Mouse (Mus musculus): Measurements from ENCODE around the gene Pold1. TPM values are rescaled to one million over a fixed set of nuclear protein-coding genes. Genes with fewer than 3 reads are reported as not detected.

The Pold1 gene
- polyA plus RNA-seq, 1 experiment from 2014 or later, result 46.9 TPM

- no peak overlapping the region for H3K9ac ChIP-seq (replicated peaks)
- H3K27ac ChIP-seq (replicated peaks), result no peak overlapping the region
- no peak overlapping the region for H3K4me2 ChIP-seq (replicated peaks)
- 72% methylated on average over 5 of the region's 5 CpGs for WGBS
- H3K4me1 ChIP-seq, result peaks cover 16% of the 10 kb centered on the region
- ATAC-seq (replicated peaks), result no peak
- H3K36me3 ChIP-seq, result no peaks in the 10 kb centered on the region
- H3K4me3 ChIP-seq, result no peak overlapping the region
- no peaks in the 10 kb centered on the region for H3K27me3 ChIP-seq
- H3K9me3 ChIP-seq, result no peaks in the 10 kb centered on the region
Observed at GRCm38 (mm10) chr7:44529518-44529917, 19.1 kb downstream of the Pold1 start.

GRCm38 (mm10) chr7:44527483-44528398 lies 20.9 kb downstream of the Pold1 start:
- no peaks in the 10 kb centered on the region for H3K36me3 ChIP-seq
- ATAC-seq (replicated peaks), result peak; percentile 64; the same call in 1 of the 2 replicates
- H3K27me3 ChIP-seq, result peaks cover 9% of the 10 kb centered on the region; the same call in 1 of the 2 replicates
- H3K9ac ChIP-seq (replicated peaks), result peak overlapping the region; percentile 51
- WGBS, result 6% methylated on average over 40 of the region's 40 CpGs
- H3K9me3 ChIP-seq, result no peaks in the 10 kb centered on the region
- H3K27ac ChIP-seq (replicated peaks), result no peak overlapping the region
- H3K4me1 ChIP-seq, result peaks cover 16% of the 10 kb centered on the region
- peak overlapping the region; percentile 80 for H3K4me2 ChIP-seq (replicated peaks)
- peak overlapping the region; percentile 38 for H3K4me3 ChIP-seq

- H3K4me2 ChIP-seq (replicated peaks), result no peak overlapping the region
- H3K9ac ChIP-seq (replicated peaks), result no peak overlapping the region
- no peaks in the 10 kb centered on the region for H3K9me3 ChIP-seq
- peaks cover 19% of the 10 kb centered on the region for H3K4me1 ChIP-seq
- 91% methylated on average over 14 of the region's 14 CpGs for WGBS
- H3K36me3 ChIP-seq, result no peaks in the 10 kb centered on the region
- no peak overlapping the region for H3K27ac ChIP-seq (replicated peaks)
- peaks cover 14% of the 10 kb centered on the region; the same call in 1 of the 2 replicates for H3K27me3 ChIP-seq
- no peak for ATAC-seq (replicated peaks)
- H3K4me3 ChIP-seq, result no peak overlapping the region
Observed at GRCm38 (mm10) chr7:44526414-44527154, 22.1 kb downstream of the Pold1 start.

GRCm38 (mm10) chr7:44525126-44525832 lies 23.4 kb downstream of the Pold1 start:
- Histone ChIP-seq H3K27ac (replicated peaks) (no peak overlapping the region), H3K9ac (replicated peaks) (0 out of 2 replicates have a peak overlapping the region, but pooled peaks have one; percentile 1), H3K4me3 (no peak overlapping the region), H3K4me2 (replicated peaks) (peak overlapping the region; percentile 15), H3K36me3 (no peaks in the 10 kb centered on the region), H3K27me3 (peaks cover 15% of the 10 kb centered on the region; the same call in 1 of the 2 replicates), H3K9me3 (no peaks in the 10 kb centered on the region), H3K4me1 (peaks cover 21% of the 10 kb centered on the region)
- no peak for ATAC-seq (replicated peaks)
- 16% methylated on average over 15 of the region's 22 CpGs for WGBS

GRCm38 (mm10) chr7:44524502-44524901 lies 24.1 kb downstream of the Pold1 start, which contains the start of gene Mybpc2:
Gene Mybpc2 (minus strand): TSS chr7:44524656.
- Histone ChIP-seq H3K4me2 (replicated peaks) (peak within 1 kb of the TSS; percentile 15), H3K27me3 (peaks cover 15% of the 10 kb centered on the region; the same call in 1 of the 2 replicates), H3K9me3 (no peaks in the 10 kb centered on the region), H3K4me1 (peaks cover 21% of the 10 kb centered on the region), H3K4me3 (no peak within 1 kb of the TSS), H3K27ac (replicated peaks) (no peak within 1 kb of the TSS), H3K36me3 (no peaks in the 10 kb centered on the region), H3K9ac (replicated peaks) (0 out of 2 replicates have a peak within 1 kb of the TSS, but pooled peaks have one; percentile 1)
- 39% methylated on average over 12 of the region's 12 CpGs for WGBS
- no peak for ATAC-seq (replicated peaks)

GRCm38 (mm10) chr7:44523056-44523455 lies 25.6 kb downstream of the Pold1 start:
- no peak overlapping the region for H3K4me2 ChIP-seq (replicated peaks)
- WGBS, result 81% methylated on average over 2 of the region's 2 CpGs
- no peak overlapping the region for H3K9ac ChIP-seq (replicated peaks)
- no peak overlapping the region for H3K27ac ChIP-seq (replicated peaks)
- no peaks in the 10 kb centered on the region for H3K36me3 ChIP-seq
- no peak overlapping the region for H3K4me3 ChIP-seq
- peaks cover 15% of the 10 kb centered on the region; the same call in 1 of the 2 replicates for H3K27me3 ChIP-seq
- H3K9me3 ChIP-seq, result no peaks in the 10 kb centered on the region
- H3K4me1 ChIP-seq, result peaks cover 20% of the 10 kb centered on the region
- ATAC-seq (replicated peaks), result no peak

- H3K27me3 ChIP-seq, result peaks cover 15% of the 10 kb centered on the region; the same call in 1 of the 2 replicates
- H3K4me3 ChIP-seq, result no peak overlapping the region
- H3K9ac ChIP-seq (replicated peaks), result no peak overlapping the region; the same call in 1 of the 2 replicates
- no peaks in the 10 kb centered on the region for H3K36me3 ChIP-seq
- H3K4me2 ChIP-seq (replicated peaks), result peak overlapping the region; percentile 36
- peaks cover 15% of the 10 kb centered on the region for H3K4me1 ChIP-seq
- ATAC-seq (replicated peaks), result peak; percentile 64
- H3K27ac ChIP-seq (replicated peaks), result no peak overlapping the region
- no peaks in the 10 kb centered on the region for H3K9me3 ChIP-seq
- 2% methylated on average over 20 of the region's 20 CpGs for WGBS
Observed at GRCm38 (mm10) chr7:44521710-44522109, 26.9 kb downstream of the Pold1 start.

- Histone ChIP-seq H3K4me3 (no peak overlapping the region), H3K4me2 (replicated peaks) (no peak overlapping the region), H3K27me3 (peaks cover 15% of the 10 kb centered on the region; the same call in 1 of the 2 replicates), H3K4me1 (peaks cover 15% of the 10 kb centered on the region), H3K9ac (replicated peaks) (no peak overlapping the region), H3K27ac (replicated peaks) (no peak overlapping the region), H3K36me3 (no peaks in the 10 kb centered on the region), H3K9me3 (no peaks in the 10 kb centered on the region)
- no peak for ATAC-seq (replicated peaks)
- 59% methylated on average over 3 of the region's 3 CpGs for WGBS
Observed at GRCm38 (mm10) chr7:44520990-44521389, 27.7 kb downstream of the Pold1 start.

- no peaks in the 10 kb centered on the region for H3K9me3 ChIP-seq
- WGBS, result 76% methylated on average over 9 of the region's 9 CpGs
- no peaks in the 10 kb centered on the region for H3K36me3 ChIP-seq
- no peak overlapping the region for H3K4me3 ChIP-seq
- H3K9ac ChIP-seq (replicated peaks), result no peak overlapping the region
- H3K27me3 ChIP-seq, result peaks cover 19% of the 10 kb centered on the region; the same call in 1 of the 2 replicates
- no peak overlapping the region for H3K4me2 ChIP-seq (replicated peaks)
- ATAC-seq (replicated peaks), result no peak
- H3K27ac ChIP-seq (replicated peaks), result no peak overlapping the region
- H3K4me1 ChIP-seq, result peaks cover 5% of the 10 kb centered on the region
Observed at GRCm38 (mm10) chr7:44519240-44519913, 29.3 kb downstream of the Pold1 start.

- Histone ChIP-seq H3K4me2 (replicated peaks) (no peak overlapping the region), H3K36me3 (no peaks in the 10 kb centered on the region), H3K4me1 (no peaks in the 10 kb centered on the region), H3K9me3 (no peaks in the 10 kb centered on the region), H3K9ac (replicated peaks) (no peak overlapping the region), H3K4me3 (no peak overlapping the region), H3K27me3 (no peaks in the 10 kb centered on the region), H3K27ac (replicated peaks) (no peak overlapping the region)
- ATAC-seq (replicated peaks), result no peak
Observed at GRCm38 (mm10) chr7:44507491-44507890, 41.2 kb downstream of the Pold1 start.

GRCm38 (mm10) chr7:44501563-44502115 lies 47.0 kb downstream of the Pold1 start:
- peaks cover 10% of the 10 kb centered on the region for H3K4me1 ChIP-seq
- ATAC-seq (replicated peaks), result 0 out of 2 replicates have a peak, but pooled peaks have one; percentile 38
- H3K9me3 ChIP-seq, result no peaks in the 10 kb centered on the region
- H3K36me3 ChIP-seq, result no peaks in the 10 kb centered on the region
- no peak overlapping the region for H3K27ac ChIP-seq (replicated peaks)
- H3K4me3 ChIP-seq, result no peak overlapping the region
- H3K27me3 ChIP-seq, result no peaks in the 10 kb centered on the region
- no peak overlapping the region for H3K4me2 ChIP-seq (replicated peaks)
- H3K9ac ChIP-seq (replicated peaks), result no peak overlapping the region
- WGBS, result 37% methylated on average over 5 of the region's 5 CpGs

Data from forebrain, embryonic 15.5 days (tissue).